Mouse (Mus musculus) ES-Bruce4 (cell line): Measurements from ENCODE around the gene Naxe.

Experiments
- CTCF ChIP-seq: IDR thresholded peaks from one replicate; pipeline ENCODE4 v1.8.1; 2011; ENCODE audit warnings: low read depth, low read length
- EP300 ChIP-seq: IDR thresholded peaks from 2 replicates; pipeline ENCODE4 v1.6.1; 2011; ENCODE audit warnings: low read depth, low read length; ENCODE audit not compliant: insufficient read depth
- POLR2A ChIP-seq: IDR thresholded peaks from one replicate; pipeline ENCODE4 v1.8.1; 2011; ENCODE audit warnings: low read length; ENCODE audit not compliant: insufficient read depth

- TF ChIP-seq CTCF: peak; percentile 17
- no peak for TF ChIP-seq POLR2A
- TF ChIP-seq EP300: no peak
Observed at GRCm38 (mm10) chr3:88027434-88028186, 30.7 kb downstream of the Naxe start, which contains the start of gene Hapln2.
